Comparison of ENCODE assay signal across 23 mouse cellular contexts in the genomic region with DNA sequence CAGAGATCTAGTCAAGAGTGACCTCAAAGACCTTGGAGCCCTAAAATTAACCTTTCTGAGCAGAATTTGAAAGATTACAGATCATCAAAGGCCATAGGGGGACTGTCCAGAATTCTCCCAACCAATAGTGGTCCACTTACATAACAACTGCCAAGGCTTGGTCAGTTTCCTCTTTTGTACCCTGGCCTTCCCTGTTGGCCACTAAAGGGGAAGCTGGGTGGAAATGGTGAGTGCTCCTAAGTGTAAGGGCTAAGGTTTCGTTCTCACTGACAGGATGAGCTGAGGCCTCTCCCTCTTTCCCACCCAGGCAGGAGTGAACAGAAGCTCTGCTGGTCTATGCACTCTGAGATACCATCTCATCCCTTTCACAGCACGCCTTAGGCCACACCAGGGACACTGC. TPM values are rescaled to one million over a fixed set of nuclear protein-coding genes. Genes with fewer than 3 reads are reported as not detected.
A peak's percentile ranks its signal among the peaks of the same experiment; 100 is the strongest.
DNase-seq lines count a peak whose midpoint lies in the region; ATAC-seq lines count a peak whose summit lies in the region.
"Had no signal": no experiment of that assay in that cellular context is flagged by ENCODE, and none has a peak within 500 bp of the region (broad histone marks: within the 10 kb centered on the region; RNA-seq: fewer than 3 reads in every experiment).

No protein-coding gene starts in this region.

- no peaks in the 10 kb centered on the region for H3K9me3 ChIP-seq in hindbrain, embryonic 10.5 days
- H3K9me3 ChIP-seq: G1E had no signal

- no peak overlapping the region for H3K4me3 ChIP-seq in hindbrain, embryonic 10.5 days

- no peak overlapping the region for H3K27ac ChIP-seq in hindbrain, embryonic 10.5 days

- ATAC-seq in granulocyte monocyte progenitor cell, adult 5-6 weeks (replicated peaks; ENCODE audit: poor library complexity, severe bottlenecking): peak; percentile 42
- peak; percentile 60 for ATAC-seq in megakaryocyte, adult 5-6 weeks (ENCODE audit: poor library complexity, severe bottlenecking)
- peak; percentile 63 for ATAC-seq in megakaryocyte progenitor cell, adult 5-6 weeks (replicated peaks; ENCODE audit: poor library complexity)
- ATAC-seq: activated CD4-positive, CD25-positive, alpha-beta regulatory T cell, adult 4 months; CD4-positive, CD25-positive, alpha-beta regulatory T cell, adult 4 months; Patski had no signal

- no peaks in the 10 kb centered on the region for H3K27me3 ChIP-seq in hindbrain, embryonic 10.5 days (ENCODE audit: insufficient read depth, poor library complexity, severe bottlenecking)
- H3K27me3 ChIP-seq: CH12.LX had no signal

- DNase-seq in 416B (ENCODE audit: low read depth): peak; percentile 4
- no peak for DNase-seq in frontal cortex, adult 2 months (ENCODE audit: extremely low spot score in 1 of 2, low spot score in 1 of 2)
- DNase-seq in thymus, postnatal 0 days (ENCODE audit: low spot score): no peak
- DNase-seq in hindbrain, embryonic 10.5 days (ENCODE audit: low spot score): no peak
- no peak for DNase-seq in left cerebral cortex, postnatal 10 days (ENCODE audit: extremely low spot score in 1 of 2, low spot score in 2 of 2)
- DNase-seq: adrenal gland, adult 2 months; adrenal gland, adult 8-10 months; adrenal gland, postnatal 10 days; adrenal gland, postnatal 14 days; adrenal gland, postnatal 25 days; adrenal gland, postnatal 36 days; B cell, adult 2 months; cerebellum, adult 11 months; cerebellum, adult 11-12 months; cerebellum, adult 18-20 months had no signal

- intact Hi-C loops in left cerebral cortex, postnatal 10 days (cut with DNase I): no loop called here

- H3K36me3 ChIP-seq in hindbrain, embryonic 10.5 days: no peaks in the 10 kb centered on the region
- H3K36me3 ChIP-seq: G1E had no signal

- 69% methylated on average over 2 of the region's 2 CpGs for WGBS in hindbrain, embryonic 10.5 days

- no peaks in the 10 kb centered on the region for H3K4me1 ChIP-seq in hindbrain, embryonic 10.5 days (replicated peaks)

RNA-seq across cellular contexts. Expression of a gene that starts 33.5 kb away (rescaled TPM):
- 0.64 and 1.4 TPM in 2 replicates for total RNA-seq in granulocyte monocyte progenitor cell, adult 5-6 weeks (2014; fragmentation: Nextera tagmentation)
- 0.52 TPM in 1 of 2 replicates, not detected in the other for total RNA-seq in granulocyte monocyte progenitor cell, adult 5-6 weeks (2017)
- total RNA-seq in megakaryocyte, adult 5-6 weeks (2015): not detected in 2 replicates
- not detected in 2 replicates for total RNA-seq in megakaryocyte, adult 5-6 weeks (2017)
- total RNA-seq in megakaryocyte progenitor cell, adult 5-6 weeks (2015): 0.10 and 0.12 TPM in 2 replicates
- 1.5 TPM in 1 of 2 replicates, not detected in the other for total RNA-seq in megakaryocyte progenitor cell, adult 5-6 weeks (2017)
- 0.04 TPM in 1 of 2 replicates, not detected in the other for polyA plus RNA-seq in frontal cortex, adult 2 months (2012; rRNA removed)
- 1.0 and 1.3 TPM in 2 replicates for polyA plus RNA-seq in thymus, postnatal 0 days (2015; fragmentation: Nextera tagmentation; extraction: Ambion mirVana)
- polyA plus RNA-seq in hindbrain, embryonic 10.5 days (2016; fragmentation: Nextera tagmentation; extraction: Ambion mirVana): 26.6 and 40.7 TPM in 2 replicates
- under 1 TPM in 1 of 2 experiments, not detected in 1; 0.14 TPM for total RNA-seq in left cerebral cortex, postnatal 10 days (2021)
